Mouse (Mus musculus): ENCODE data around the gene Tbl3.

Gene Tbl3

DNA sequence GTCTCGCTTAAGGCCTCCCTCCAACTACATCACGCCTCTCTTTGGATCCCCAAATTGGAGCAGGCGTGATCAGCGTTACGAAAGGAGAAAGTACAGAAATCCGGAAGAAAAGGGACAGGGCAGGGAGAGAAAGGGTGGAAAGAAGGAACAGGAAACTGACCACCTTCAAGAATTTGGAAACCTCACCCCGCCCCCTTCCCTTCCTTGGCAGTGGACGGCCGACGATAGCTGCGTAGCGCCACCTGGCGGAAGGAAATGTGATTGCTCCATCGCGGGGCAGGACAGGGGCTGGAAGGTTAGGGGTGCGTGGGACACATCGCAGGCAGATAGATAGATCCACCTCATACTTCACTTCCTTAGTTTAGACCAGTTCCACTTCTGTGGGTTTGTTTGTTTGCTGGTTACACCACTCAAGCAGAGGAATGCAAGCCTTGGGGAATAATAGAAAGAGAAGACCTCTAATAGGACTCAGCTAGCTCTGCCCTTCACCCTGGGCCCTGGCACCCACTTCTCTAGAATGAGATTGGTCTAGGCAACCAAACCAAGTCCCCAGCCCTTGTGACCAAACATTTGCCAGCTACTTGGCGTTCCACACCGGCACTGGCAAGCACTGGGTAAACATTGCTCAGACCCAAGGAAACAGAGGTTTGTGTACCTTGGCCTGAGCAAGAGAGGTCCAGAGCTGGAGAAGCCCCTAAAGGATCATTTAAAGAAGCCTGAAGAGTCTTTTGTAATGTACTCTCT, 53.3 kb downstream of the Tbl3 start:
- no peak for DNase-seq (ENCODE audit: low read depth, low spot score)

DNA sequence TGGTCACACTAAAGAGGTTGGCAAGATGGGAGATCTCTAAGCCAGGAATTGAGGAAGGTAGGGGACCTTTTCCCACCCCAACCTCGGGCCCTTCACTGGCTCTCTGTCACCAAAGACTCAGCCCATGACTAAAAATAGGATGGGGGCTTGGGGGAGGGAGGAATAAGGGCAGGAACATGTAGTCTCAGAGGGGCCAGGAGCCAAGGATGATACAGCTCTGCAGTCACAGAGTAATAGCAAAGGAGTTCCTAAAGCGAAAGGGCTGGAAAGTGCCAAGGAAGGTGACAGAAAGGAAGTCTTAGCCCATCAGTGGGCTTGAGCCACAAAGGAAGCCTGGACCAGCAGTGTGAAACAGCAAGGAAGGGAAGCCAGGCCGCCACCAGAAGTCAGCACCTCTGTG, 55.6 kb downstream of the Tbl3 start:
- DNase-seq (ENCODE audit: low read depth, low spot score): no peak

DNA sequence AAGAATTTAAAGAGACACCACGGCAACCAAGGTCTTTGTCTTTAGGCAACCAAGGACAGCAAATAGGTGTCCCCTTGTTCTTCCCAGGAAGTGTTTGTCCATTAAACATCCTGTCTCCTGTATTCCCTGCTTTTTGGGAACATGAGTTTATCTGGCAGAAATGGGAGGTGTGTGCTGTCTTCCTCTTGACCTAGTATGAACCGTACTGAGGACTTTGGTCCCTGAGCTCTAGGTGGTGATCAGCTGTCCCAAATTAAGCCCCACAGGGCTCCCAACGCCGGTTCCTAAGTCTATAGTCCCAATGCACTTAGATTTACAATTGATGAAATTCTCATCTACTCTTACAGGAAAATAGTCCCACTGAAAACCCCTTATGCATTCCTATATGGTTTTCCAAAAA, 56.7 kb downstream of the Tbl3 start:
- DNase-seq (ENCODE audit: low read depth, low spot score): no peak

DNA sequence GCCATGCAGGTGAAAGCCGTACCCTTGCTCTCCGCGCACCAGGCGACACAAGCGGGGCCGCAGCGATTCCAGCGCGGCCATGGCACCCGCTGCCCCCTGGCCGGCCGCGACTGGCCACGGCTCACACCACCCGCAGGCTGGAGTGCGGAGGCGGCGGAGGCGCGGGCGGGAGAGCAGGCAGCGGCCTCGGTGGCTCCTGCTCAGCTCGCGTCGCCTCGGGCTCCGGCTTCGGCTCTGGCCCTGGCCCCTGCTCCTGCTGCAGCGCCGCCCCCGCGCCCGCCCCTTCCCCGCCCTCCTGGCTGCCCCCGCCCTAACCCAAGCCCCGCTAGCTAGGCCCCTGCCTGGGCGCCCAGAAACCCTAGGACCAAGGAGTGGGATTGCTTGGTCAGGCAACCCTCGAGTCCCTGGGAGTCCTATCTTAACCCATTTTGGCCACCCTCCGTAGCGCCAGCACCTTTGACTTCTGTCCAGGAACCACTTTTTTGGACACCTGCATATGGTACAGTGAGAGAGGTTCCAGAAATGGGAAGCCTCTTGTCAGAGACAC, 57.3 kb downstream of the Tbl3 start, which contains the start of gene Slc9a3r2:
Slc9a3r2 (minus strand) TSS at position 258 of the 547 bp plus-strand sequence.
- DNase-seq (ENCODE audit: low read depth, low spot score): peak; percentile 68

DNA sequence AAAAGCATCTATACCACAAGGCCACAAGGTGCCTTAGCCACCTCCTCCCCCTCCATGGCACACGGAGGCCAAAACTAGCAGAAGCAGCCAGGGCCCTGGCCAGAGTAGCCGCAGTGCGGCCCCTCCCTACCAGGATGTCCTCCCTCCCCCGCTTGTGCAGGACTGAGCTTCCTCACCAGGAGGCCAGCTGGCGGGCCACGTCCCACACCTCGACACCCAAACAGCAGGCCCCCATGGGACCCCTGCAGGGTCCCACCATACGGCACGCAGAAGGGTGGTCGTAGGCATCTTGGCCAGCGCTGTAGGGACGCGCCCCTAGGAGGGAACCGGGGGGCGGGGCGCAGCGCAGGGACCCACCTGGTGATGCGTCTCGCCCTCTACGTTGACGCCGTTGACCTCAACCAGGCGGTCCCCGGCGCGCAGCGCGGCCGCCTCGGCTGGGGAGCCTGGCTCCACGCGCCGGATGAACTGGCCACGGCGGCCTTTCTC, 57.8 kb downstream of the Tbl3 start:
- no peak for DNase-seq (ENCODE audit: low read depth, low spot score)

DNA sequence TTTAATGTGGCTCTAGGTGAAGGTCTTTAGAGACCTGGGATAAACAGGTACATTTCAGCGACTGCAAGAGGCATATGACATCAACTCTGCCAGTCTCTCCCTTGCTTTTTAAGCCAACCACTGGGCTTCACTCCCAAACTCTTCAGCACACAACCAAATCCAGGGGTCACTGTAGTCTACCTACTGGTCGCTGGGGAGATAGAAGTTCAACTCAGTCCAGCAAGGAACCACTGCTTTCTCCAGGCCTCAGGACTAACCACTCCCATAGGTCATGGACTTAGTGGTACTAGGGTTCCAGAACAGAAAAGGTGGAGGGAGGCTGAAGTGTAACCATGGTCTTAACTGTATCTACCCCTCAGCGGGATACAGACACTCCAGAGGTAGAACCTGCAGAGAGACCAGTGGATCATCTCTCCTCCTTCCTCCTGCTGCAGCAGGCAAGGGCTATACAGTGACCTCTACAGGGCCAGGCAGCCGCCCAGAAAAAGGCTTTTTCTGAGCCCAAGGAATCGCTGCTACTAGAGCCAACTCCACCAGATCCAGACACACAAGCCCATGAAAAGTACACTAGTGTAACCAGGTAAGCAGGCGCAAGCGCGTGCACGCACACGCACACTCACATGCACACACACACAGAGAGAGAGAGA, 58.6 kb downstream of the Tbl3 start:
- DNase-seq (ENCODE audit: low read depth, low spot score): no peak

Data from ZHBTc4 (cell line).